Mouse (Mus musculus) spleen, adult 2 months (tissue): ENCODE measurements around the gene Nomo1.

Experiments
- CTCF ChIP-seq: fragments of 200-500 bp; IDR thresholded peaks from 2 replicates; pipeline ENCODE4 v1.5.1; 2011; ENCODE audit warnings: mild to moderate bottlenecking, inconsistent platforms; ENCODE audit not compliant: insufficient read depth, insufficient read length, insufficient replicate concordance; ENCODE audit errors: extremely low read depth
- POLR2A ChIP-seq: fragments of 200-500 bp; IDR thresholded peaks from 2 replicates; pipeline ENCODE4 v1.6.1; 2011; ENCODE audit warnings: low read depth, low read length, inconsistent platforms

- TF ChIP-seq POLR2A (no peak), CTCF (no peak)
Measured at GRCm38 (mm10) chr7:46013266-46014010, 20.1 kb upstream of the Nomo1 start.
